Mouse (Mus musculus): ENCODE measurements at regions not wholly inside any gene's neighbourhood (a gene's known extent, or its start where the extent isn't known, plus 50 kb on each side); places are given as distances from the start of the nearest gene placed in this dataset.
"Not testable (repeated sequence)": the region's sequence is repeated elsewhere in the genome, so short reads cannot be mapped to it uniquely, and the experiment has no call there.

GRCm38 (mm10) chr4:29390333-29390732, 577.4 kb downstream of the Epha7 start:
- Histone ChIP-seq H3K27ac (ENCODE audit: low read depth, low read length) (no peak overlapping the region), H3K27me3 (replicated peaks; ENCODE audit: control insufficient read depth, insufficient read depth, low read length) (no peaks in the 10 kb centered on the region), H3K9me3 (ENCODE audit: control insufficient read depth, low read length) (no peaks in the 10 kb centered on the region), H3K4me1 (ENCODE audit: control insufficient read depth, insufficient read depth, low read depth, low read length) (no peaks in the 10 kb centered on the region), H3K4me2 (ENCODE audit: low read length) (no peak overlapping the region), H3K36me3 (ENCODE audit: control insufficient read depth, insufficient read depth, low read length) (no peaks in the 10 kb centered on the region), H3K4me3 (ENCODE audit: low read length) (no peak overlapping the region), H3K9ac (ENCODE audit: low read depth, low read length) (no peak overlapping the region)
- ATAC-seq: no peak
- WGBS: 61% methylated on average over 2 of the region's 2 CpGs

GRCm38 (mm10) chr4:29402143-29402542, 589.2 kb downstream of the Epha7 start:
- WGBS: 69% methylated on average over 3 of the region's 3 CpGs
- ATAC-seq: peak; percentile 65; the same call in 1 of the 2 replicates

DNA sequence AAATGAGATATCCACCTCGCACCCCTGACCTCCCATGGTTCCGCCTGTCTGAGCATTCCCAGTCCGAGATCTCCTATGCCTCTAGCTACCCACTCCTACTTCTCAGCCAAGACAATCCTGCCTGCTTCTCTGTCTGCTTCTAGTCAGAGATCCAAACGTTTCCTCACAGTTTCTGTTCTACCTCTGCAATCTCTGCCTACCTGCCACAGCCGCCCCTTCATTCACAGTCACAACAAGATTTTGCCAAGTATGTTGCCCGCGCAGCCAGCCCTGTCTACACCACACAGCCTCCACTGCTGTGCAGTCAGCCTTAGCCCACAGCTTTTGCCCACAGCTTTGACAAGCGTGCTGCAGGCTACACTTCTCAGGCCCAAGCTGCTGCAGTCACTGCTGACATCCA, 601.7 kb downstream of the Epha7 start:
- Histone ChIP-seq H3K9me3 (ENCODE audit: control insufficient read depth, low read length) (no peaks in the 10 kb centered on the region), H3K4me1 (ENCODE audit: control insufficient read depth, insufficient read depth, low read depth, low read length) (no peaks in the 10 kb centered on the region), H3K9ac (ENCODE audit: low read depth, low read length) (no peak overlapping the region), H3K4me2 (ENCODE audit: low read length) (no peak overlapping the region), H3K27me3 (replicated peaks; ENCODE audit: control insufficient read depth, insufficient read depth, low read length) (no peaks in the 10 kb centered on the region), H3K4me3 (ENCODE audit: low read length) (no peak overlapping the region), H3K27ac (ENCODE audit: low read depth, low read length) (no peak overlapping the region), H3K36me3 (ENCODE audit: control insufficient read depth, insufficient read depth, low read length) (no peaks in the 10 kb centered on the region)
- ATAC-seq: no peak
- WGBS: 91% methylated on average over 8 of the region's 8 CpGs

More at GRCm38 (mm10) chr4:29402143-29402542, 589.2 kb downstream of the Epha7 start:
- Histone ChIP-seq H3K4me1 (ENCODE audit: control insufficient read depth, insufficient read depth, low read depth, low read length) (no peaks in the 10 kb centered on the region), H3K9me3 (ENCODE audit: control insufficient read depth, low read length) (no peaks in the 10 kb centered on the region), H3K4me3 (ENCODE audit: low read length) (no peak overlapping the region), H3K9ac (ENCODE audit: low read depth, low read length) (no peak overlapping the region), H3K4me2 (ENCODE audit: low read length) (no peak overlapping the region), H3K27me3 (replicated peaks; ENCODE audit: control insufficient read depth, insufficient read depth, low read length) (no peaks in the 10 kb centered on the region), H3K36me3 (ENCODE audit: control insufficient read depth, insufficient read depth, low read length) (no peaks in the 10 kb centered on the region), H3K27ac (ENCODE audit: low read depth, low read length) (no peak overlapping the region)

DNA sequence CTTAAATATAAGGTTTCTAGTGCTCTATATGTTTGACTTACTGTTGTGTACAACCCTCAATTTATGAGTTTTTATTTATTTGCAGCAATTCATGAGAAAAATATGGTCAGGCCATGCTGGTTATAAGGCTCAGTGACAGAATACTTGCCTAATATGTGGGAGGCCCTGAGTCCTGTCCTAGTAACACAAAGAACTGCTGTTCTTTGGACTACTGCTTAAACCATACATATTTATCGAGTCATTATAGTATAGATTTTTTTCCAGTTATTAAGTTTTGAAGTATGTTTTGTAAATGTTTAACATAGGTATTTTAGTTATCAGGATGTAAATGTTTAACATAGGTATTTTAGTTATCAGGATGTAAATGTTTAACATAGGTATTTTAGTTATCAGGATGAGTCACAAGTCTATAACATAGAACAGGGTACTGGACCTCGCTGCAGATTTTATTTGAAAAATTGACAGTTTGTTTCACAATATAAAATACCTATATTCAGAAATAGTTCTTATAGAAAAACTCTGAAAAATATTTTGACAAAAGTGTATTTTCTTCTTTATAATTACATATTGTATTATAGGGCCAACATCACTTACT, 607.4 kb downstream of the Epha7 start:
- Histone ChIP-seq H3K4me3 (ENCODE audit: low read length) (no peak overlapping the region), H3K27me3 (replicated peaks; ENCODE audit: control insufficient read depth, insufficient read depth, low read length) (no peaks in the 10 kb centered on the region), H3K4me2 (ENCODE audit: low read length) (no peak overlapping the region), H3K27ac (ENCODE audit: low read depth, low read length) (no peak overlapping the region), H3K4me1 (ENCODE audit: control insufficient read depth, insufficient read depth, low read depth, low read length) (no peaks in the 10 kb centered on the region), H3K9ac (ENCODE audit: low read depth, low read length) (no peak overlapping the region), H3K36me3 (ENCODE audit: control insufficient read depth, insufficient read depth, low read length) (no peaks in the 10 kb centered on the region), H3K9me3 (ENCODE audit: control insufficient read depth, low read length) (no peaks in the 10 kb centered on the region)
- ATAC-seq: no peak
- WGBS: 95% methylated on average over 2 of the region's 2 CpGs

GRCm38 (mm10) chr4:29431493-29431892, 618.6 kb downstream of the Epha7 start:
- not testable (repeated sequence) for H3K27me3 ChIP-seq (replicated peaks; ENCODE audit: control insufficient read depth, insufficient read depth, low read length); H3K36me3 ChIP-seq (ENCODE audit: control insufficient read depth, insufficient read depth, low read length); H3K4me3 ChIP-seq (ENCODE audit: low read length); H3K27ac ChIP-seq (ENCODE audit: low read depth, low read length); H3K9ac ChIP-seq (ENCODE audit: low read depth, low read length); H3K9me3 ChIP-seq (ENCODE audit: control insufficient read depth, low read length); H3K4me2 ChIP-seq (ENCODE audit: low read length); ATAC-seq; H3K4me1 ChIP-seq (ENCODE audit: control insufficient read depth, insufficient read depth, low read depth, low read length)
- 86% methylated on average over 4 of the region's 4 CpGs for WGBS

DNA sequence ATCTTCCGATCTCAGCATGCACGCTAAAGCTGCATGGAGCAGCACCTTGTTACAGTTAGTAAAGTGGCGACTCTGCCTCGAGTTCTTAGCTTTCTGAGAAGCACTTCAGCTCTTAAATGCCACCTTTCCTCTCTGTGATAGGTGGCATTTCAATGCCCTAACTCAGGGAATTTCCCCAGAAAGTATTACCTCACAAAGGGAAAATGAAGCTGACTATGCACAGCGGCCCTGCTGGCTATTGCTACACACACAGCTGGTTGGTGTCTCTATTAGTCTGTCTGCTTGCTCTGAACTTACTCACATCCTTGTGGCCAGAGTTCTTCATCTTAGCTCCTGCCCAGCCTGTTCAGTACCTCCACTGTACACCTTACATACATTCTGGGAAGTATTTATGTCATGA, 650.4 kb downstream of the Epha7 start:
- H3K36me3 ChIP-seq (ENCODE audit: control insufficient read depth, insufficient read depth, low read length): no peaks in the 10 kb centered on the region
- WGBS: 83% methylated on average over 5 of the region's 5 CpGs
- no peak overlapping the region for H3K4me3 ChIP-seq (ENCODE audit: low read length)
- ATAC-seq: no peak
- H3K4me2 ChIP-seq (ENCODE audit: low read length): no peak overlapping the region
- H3K9me3 ChIP-seq (ENCODE audit: control insufficient read depth, low read length): no peaks in the 10 kb centered on the region
- H3K27me3 ChIP-seq (replicated peaks; ENCODE audit: control insufficient read depth, insufficient read depth, low read length): no peaks in the 10 kb centered on the region
- no peak overlapping the region for H3K9ac ChIP-seq (ENCODE audit: low read depth, low read length)
- no peak overlapping the region for H3K27ac ChIP-seq (ENCODE audit: low read depth, low read length)
- no peaks in the 10 kb centered on the region for H3K4me1 ChIP-seq (ENCODE audit: control insufficient read depth, insufficient read depth, low read depth, low read length)

GRCm38 (mm10) chr4:29466315-29466714, 653.4 kb downstream of the Epha7 start:
- H3K4me3 ChIP-seq (ENCODE audit: low read length): no peak overlapping the region
- 50% methylated on average over 2 of the region's 2 CpGs for WGBS
- no peak overlapping the region for H3K9ac ChIP-seq (ENCODE audit: low read depth, low read length)
- no peaks in the 10 kb centered on the region for H3K36me3 ChIP-seq (ENCODE audit: control insufficient read depth, insufficient read depth, low read length)
- ATAC-seq: no peak
- no peak overlapping the region for H3K4me2 ChIP-seq (ENCODE audit: low read length)
- no peaks in the 10 kb centered on the region for H3K9me3 ChIP-seq (ENCODE audit: control insufficient read depth, low read length)
- no peaks in the 10 kb centered on the region for H3K27me3 ChIP-seq (replicated peaks; ENCODE audit: control insufficient read depth, insufficient read depth, low read length)
- H3K27ac ChIP-seq (ENCODE audit: low read depth, low read length): no peak overlapping the region
- H3K4me1 ChIP-seq (ENCODE audit: control insufficient read depth, insufficient read depth, low read depth, low read length): no peaks in the 10 kb centered on the region

DNA sequence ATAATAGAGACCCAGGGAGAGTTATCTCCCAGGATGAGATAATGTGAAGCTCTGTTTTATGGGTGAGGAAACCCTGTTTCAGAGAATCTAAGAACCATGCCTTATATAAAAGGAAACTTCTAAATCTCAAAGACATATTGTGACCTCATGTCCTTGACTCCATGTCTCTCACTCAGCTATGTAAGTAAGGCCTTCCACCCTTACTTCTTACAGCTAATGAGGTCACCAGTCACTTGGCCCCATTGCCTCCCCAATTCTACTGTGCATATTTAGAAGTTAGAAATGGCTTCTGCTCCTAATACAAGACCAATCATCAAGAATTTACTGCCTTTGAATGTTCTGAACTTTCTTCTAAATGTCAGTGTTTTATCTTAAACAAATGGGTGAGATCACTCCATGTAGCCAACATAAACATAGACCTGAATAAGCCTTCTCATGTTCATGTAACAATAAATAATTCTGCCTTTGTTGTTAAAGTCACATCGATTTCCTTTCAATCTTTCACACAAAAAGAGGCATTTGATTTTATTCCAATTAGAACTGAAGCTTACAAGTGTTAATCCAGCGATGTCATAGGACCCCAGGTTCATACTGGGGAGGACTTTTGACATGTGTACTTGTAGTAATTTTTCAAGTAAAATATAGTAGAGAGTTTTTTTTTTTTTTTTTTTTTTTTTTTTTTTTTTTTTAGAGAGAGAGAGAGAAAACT, 667.6 kb downstream of the Epha7 start:
- H3K4me3 ChIP-seq (ENCODE audit: low read length): no peak overlapping the region
- no peak for ATAC-seq
- H3K4me2 ChIP-seq (ENCODE audit: low read length): no peak overlapping the region
- H3K27ac ChIP-seq (ENCODE audit: low read depth, low read length): no peak overlapping the region
- H3K4me1 ChIP-seq (ENCODE audit: control insufficient read depth, insufficient read depth, low read depth, low read length): no peaks in the 10 kb centered on the region
- no peaks in the 10 kb centered on the region for H3K27me3 ChIP-seq (replicated peaks; ENCODE audit: control insufficient read depth, insufficient read depth, low read length)
- H3K9ac ChIP-seq (ENCODE audit: low read depth, low read length): no peak overlapping the region
- WGBS: 68% methylated on average over 2 of the region's 2 CpGs
- H3K9me3 ChIP-seq (ENCODE audit: control insufficient read depth, low read length): no peaks in the 10 kb centered on the region
- H3K36me3 ChIP-seq (ENCODE audit: control insufficient read depth, insufficient read depth, low read length): no peaks in the 10 kb centered on the region

GRCm38 (mm10) chr4:29481093-29481715, 668.3 kb downstream of the Epha7 start:
- no peak overlapping the region for H3K27ac ChIP-seq (ENCODE audit: low read depth, low read length)
- 62% methylated on average over 1 of the region's 1 CpGs for WGBS
- H3K4me2 ChIP-seq (ENCODE audit: low read length): no peak overlapping the region
- no peak overlapping the region for H3K9ac ChIP-seq (ENCODE audit: low read depth, low read length)
- H3K36me3 ChIP-seq (ENCODE audit: control insufficient read depth, insufficient read depth, low read length): no peaks in the 10 kb centered on the region
- H3K27me3 ChIP-seq (replicated peaks; ENCODE audit: control insufficient read depth, insufficient read depth, low read length): no peaks in the 10 kb centered on the region
- H3K9me3 ChIP-seq (ENCODE audit: control insufficient read depth, low read length): no peaks in the 10 kb centered on the region
- no peak overlapping the region for H3K4me3 ChIP-seq (ENCODE audit: low read length)
- ATAC-seq: no peak
- H3K4me1 ChIP-seq (ENCODE audit: control insufficient read depth, insufficient read depth, low read depth, low read length): no peaks in the 10 kb centered on the region
